Mouse (Mus musculus) embryonic facial prominence, embryonic 12.5 days (tissue): Measurements from ENCODE around the gene Pdcl3. TPM values are rescaled to one million over a fixed set of nuclear protein-coding genes. Genes with fewer than 3 reads are reported as not detected.

Source experiments
- ATAC-seq: fragments of 200-750 bp; cut with Nextera tagmentation; 2 replicates; pipeline ENCODE4 v1.8.0; 2017; ENCODE audit not compliant: insufficient number of reproducible peaks, insufficient read depth, low FRiP score, low TSS enrichment
- H3K27ac ChIP-seq: fragments of 300-500 bp; sonication (generic); 2 replicates; pipeline ENCODE4 v1.5.1; 2016; ENCODE audit warnings: mild to moderate bottlenecking
- H3K27me3 ChIP-seq: fragments of 300-500 bp; sonication (generic); 2 replicates; pipeline ENCODE4 v1.6.1; 2016; ENCODE audit warnings: mild to moderate bottlenecking, moderate library complexity
- H3K36me3 ChIP-seq: fragments of 300-500 bp; sonication (generic); 2 replicates; pipeline ENCODE4 v1.6.1; 2016; ENCODE audit warnings: mild to moderate bottlenecking
- H3K4me1 ChIP-seq: fragments of 300-500 bp; sonication (generic); 2 replicates; pipeline ENCODE4 v1.6.1; 2016
- H3K4me2 ChIP-seq: fragments of 300-500 bp; sonication (generic); replicated peaks from 2 replicates; pipeline ENCODE4 v1.6.1; 2016; ENCODE audit warnings: mild to moderate bottlenecking, moderate library complexity
- H3K4me3 ChIP-seq: fragments of 300-500 bp; sonication (generic); 2 replicates; pipeline ENCODE4 v1.5.1; 2016; ENCODE audit warnings: mild to moderate bottlenecking
- H3K9ac ChIP-seq: fragments of 300-500 bp; sonication (generic); 2 replicates; pipeline ENCODE4 v1.6.1; 2016; ENCODE audit warnings: mild to moderate bottlenecking, moderate library complexity
- H3K9me3 ChIP-seq: fragments of 300-500 bp; sonication (generic); 2 replicates; pipeline ENCODE4 v1.6.1; 2016; ENCODE audit warnings: mild to moderate bottlenecking, moderate library complexity
- WGBS: fragments of 180-500 bp; shearing (Covaris S2); methylation state at CpG from one replicate; pipeline ENCODE4 v1.1.7; 2016; 5-methylcytosine and 5-hydroxymethylcytosine counted together
- polyA plus RNA-seq: library from polyadenylated mRNA; unstranded; fragments of >200 nt; fragmentation: Nextera tagmentation; extraction: Ambion mirVana; gene quantifications from 2 replicates; pipeline ENCODE4 v1.2.1, GENCODE M21; 2016

The Pdcl3 gene
- polyA plus RNA-seq, 1 experiment from 2014 or later = 165 TPM

DNA sequence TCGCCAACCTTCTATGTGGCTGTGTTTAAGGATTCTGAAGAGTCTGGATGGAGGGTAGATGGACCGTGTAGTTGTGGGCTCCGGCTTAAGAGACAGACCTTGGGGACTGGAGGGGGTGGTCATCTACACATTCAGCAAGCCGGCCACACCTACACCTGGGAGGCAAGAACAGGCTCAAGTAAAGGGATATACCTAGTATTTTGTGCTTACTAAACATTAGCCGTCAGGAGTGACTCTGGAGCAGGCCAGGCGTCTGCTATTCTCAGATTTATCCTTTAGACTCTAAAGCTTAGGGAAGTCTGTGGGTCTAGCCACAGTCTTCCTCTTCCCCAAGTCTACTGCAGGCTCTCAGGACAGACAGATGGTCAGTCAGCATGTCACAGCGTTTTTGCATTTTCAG is 2.9 kb downstream of the Pdcl3 start:
- no peak for ATAC-seq
- H3K4me3 ChIP-seq = peak overlapping the region; percentile 76
- no peak overlapping the region; the same call in 1 of the 2 replicates for H3K27ac ChIP-seq
- peak overlapping the region; percentile 67 for H3K9ac ChIP-seq
- H3K4me2 ChIP-seq = peak overlapping the region; percentile 77
- H3K36me3 ChIP-seq = peaks cover 21% of the 10 kb centered on the region
- WGBS = 41% methylated on average over 7 of the region's 7 CpGs
- peaks cover 9% of the 10 kb centered on the region for H3K4me1 ChIP-seq
- H3K27me3 ChIP-seq = no peaks in the 10 kb centered on the region
- H3K9me3 ChIP-seq = no peaks in the 10 kb centered on the region

DNA sequence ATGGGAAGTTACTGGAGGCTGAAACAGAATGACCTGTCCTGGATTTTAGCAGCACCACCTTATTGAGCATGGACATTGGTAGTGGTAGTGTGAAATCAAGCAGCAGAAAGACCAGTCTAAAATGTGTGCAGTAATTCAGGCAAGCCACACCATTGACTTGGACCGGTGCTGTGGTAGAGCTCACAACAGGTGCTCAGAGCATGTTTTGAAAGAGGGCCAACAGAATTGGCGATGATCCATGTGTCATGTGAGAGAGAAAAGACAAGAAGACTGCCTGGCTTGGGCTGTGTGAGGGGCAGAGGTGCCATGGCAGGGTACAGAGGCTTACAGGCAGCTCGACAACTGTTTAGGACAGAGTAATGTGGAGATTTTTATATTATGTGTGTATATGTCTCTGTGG is 7.0 kb downstream of the Pdcl3 start:
- Histone ChIP-seq H3K36me3 (peaks cover 53% of the 10 kb centered on the region), H3K9me3 (no peaks in the 10 kb centered on the region), H3K27me3 (no peaks in the 10 kb centered on the region), H3K4me1 (peaks cover 9% of the 10 kb centered on the region), H3K9ac (no peak overlapping the region), H3K27ac (no peak overlapping the region), H3K4me3 (no peak overlapping the region), H3K4me2 (no peak overlapping the region)
- ATAC-seq = no peak
- 97% methylated on average over 3 of the region's 3 CpGs for WGBS

- no peak overlapping the region for H3K9ac ChIP-seq
- ATAC-seq = no peak
- no peaks in the 10 kb centered on the region for H3K4me1 ChIP-seq
- no peaks in the 10 kb centered on the region for H3K9me3 ChIP-seq
- no peak overlapping the region for H3K27ac ChIP-seq
- no peak overlapping the region for H3K4me3 ChIP-seq
- WGBS = 15% methylated on average over 5 of the region's 5 CpGs
- no peak overlapping the region for H3K4me2 ChIP-seq
- H3K36me3 ChIP-seq = peaks cover 16% of the 10 kb centered on the region
- H3K27me3 ChIP-seq = no peaks in the 10 kb centered on the region
Measured at GRCm38 (mm10) chr1:39001106-39001505, 15.7 kb downstream of the Pdcl3 start.

DNA sequence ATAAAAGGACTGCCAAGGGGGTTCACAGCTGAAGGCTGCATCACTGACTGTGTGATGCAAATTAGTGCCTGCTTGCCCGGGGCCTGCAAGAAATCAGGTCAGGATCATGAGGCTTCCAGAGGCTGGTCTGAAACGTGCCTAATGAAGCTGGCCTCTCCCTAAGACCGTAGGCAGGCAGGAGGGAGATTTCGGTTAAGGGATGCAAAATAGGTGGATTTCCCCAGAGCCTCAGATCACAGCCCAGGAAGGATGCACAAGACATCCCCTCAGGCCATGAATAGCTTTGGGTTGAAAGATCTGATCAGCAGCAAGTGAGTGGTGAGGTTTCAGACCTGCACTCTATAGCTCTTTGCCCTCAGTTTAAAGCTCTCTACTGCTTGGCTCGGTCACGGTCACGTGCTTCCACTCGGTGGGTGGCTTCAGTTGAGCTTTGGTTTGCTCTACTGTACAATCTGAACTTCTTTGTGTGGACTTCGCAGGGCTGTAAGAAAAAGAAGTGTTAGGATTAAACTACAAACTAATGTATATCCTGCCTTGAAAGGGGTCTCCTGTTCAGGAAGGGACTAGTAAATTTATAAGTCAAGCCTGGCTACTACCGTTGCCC is 20.4 kb downstream of the Pdcl3 start:
- 0 out of 2 replicates have a peak, but pooled peaks cover 8% of the 10 kb centered on the region for H3K4me1 ChIP-seq
- no peak overlapping the region for H3K4me3 ChIP-seq
- no peaks in the 10 kb centered on the region for H3K36me3 ChIP-seq
- no peak for ATAC-seq
- no peak overlapping the region for H3K4me2 ChIP-seq
- no peak overlapping the region for H3K9ac ChIP-seq
- 48% methylated on average over 10 of the region's 10 CpGs for WGBS
- no peak overlapping the region for H3K27ac ChIP-seq
- H3K9me3 ChIP-seq = no peaks in the 10 kb centered on the region
- no peaks in the 10 kb centered on the region for H3K27me3 ChIP-seq

- H3K9me3 ChIP-seq = no peaks in the 10 kb centered on the region
- no peaks in the 10 kb centered on the region for H3K27me3 ChIP-seq
- 46% methylated on average over 11 of the region's 11 CpGs for WGBS
- no peak overlapping the region for H3K4me2 ChIP-seq
- H3K36me3 ChIP-seq = no peaks in the 10 kb centered on the region
- no peak overlapping the region for H3K9ac ChIP-seq
- H3K4me3 ChIP-seq = no peak overlapping the region
- no peak for ATAC-seq
- H3K27ac ChIP-seq = no peak overlapping the region
- 0 out of 2 replicates have a peak, but pooled peaks cover 8% of the 10 kb centered on the region for H3K4me1 ChIP-seq
Measured at GRCm38 (mm10) chr1:39006830-39007829, 21.7 kb downstream of the Pdcl3 start.

DNA sequence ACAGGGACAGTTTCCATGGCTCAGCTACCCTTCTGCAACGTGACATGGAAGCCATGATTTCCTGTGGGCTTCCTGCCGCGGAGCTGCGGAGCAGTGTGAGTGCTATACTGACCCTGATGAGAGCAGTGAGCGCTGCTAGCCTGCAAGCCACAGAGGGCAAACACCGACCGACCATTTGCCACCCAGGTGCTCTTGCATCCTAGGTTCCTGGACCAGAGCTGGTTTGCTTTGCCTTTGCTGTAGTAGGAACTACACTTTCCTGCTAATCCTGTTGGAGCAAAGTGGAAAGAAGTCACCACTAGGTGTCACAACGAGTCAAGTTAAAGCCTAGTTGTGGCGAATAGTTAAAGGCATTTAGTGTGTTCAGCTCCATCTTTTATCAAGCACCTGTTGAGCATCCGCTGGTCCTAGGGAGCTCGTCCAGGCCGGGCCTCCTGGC is 25.2 kb downstream of the Pdcl3 start:
- Histone ChIP-seq H3K4me3 (no peak overlapping the region), H3K36me3 (no peaks in the 10 kb centered on the region), H3K27me3 (no peaks in the 10 kb centered on the region), H3K27ac (no peak overlapping the region), H3K9me3 (no peaks in the 10 kb centered on the region), H3K9ac (no peak overlapping the region), H3K4me1 (0 out of 2 replicates have a peak, but pooled peaks cover 8% of the 10 kb centered on the region), H3K4me2 (no peak overlapping the region)
- WGBS = 20% methylated on average over 12 of the region's 12 CpGs
- ATAC-seq = no peak

DNA sequence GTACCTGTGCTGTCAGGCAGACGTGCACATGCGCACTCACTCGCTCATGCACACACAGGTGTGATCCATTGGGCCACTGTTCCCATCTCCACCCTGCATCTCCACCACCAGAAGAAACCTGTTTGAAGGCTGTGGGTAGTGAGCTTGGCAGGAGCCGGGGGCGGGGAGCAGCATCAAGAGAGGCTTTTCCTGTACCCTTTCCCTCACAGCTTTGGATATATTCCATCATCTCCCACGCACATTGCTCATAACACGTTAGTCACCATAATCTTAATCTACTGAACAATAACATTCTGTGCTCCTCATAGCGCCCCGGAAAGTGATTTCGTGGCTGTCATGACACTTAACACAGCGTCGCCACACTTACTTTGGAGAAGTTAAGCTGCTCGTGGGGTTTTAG is 27.2 kb downstream of the Pdcl3 start:
- ATAC-seq = no peak

DNA sequence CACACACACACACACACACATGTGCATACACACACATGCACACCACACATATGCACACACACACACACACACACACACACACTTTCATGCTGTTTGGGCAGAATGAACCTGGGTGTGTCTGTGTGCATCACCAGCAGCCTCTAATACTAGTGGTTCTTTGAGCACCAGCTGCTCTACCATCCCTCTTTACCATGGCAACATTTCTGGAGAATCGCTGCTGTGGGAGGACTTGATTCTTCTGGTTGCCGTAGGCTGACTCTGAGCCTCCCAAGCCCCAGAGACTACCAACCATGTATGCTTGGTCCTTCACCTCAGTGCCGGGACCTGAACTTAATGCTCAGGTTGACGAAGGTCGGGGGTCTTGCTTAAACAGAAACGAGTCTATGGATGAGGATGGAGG is 28.4 kb downstream of the Pdcl3 start:
- Histone ChIP-seq H3K36me3 (no peaks in the 10 kb centered on the region), H3K27ac (no peak overlapping the region), H3K9me3 (no peaks in the 10 kb centered on the region), H3K4me2 (no peak overlapping the region), H3K27me3 (no peaks in the 10 kb centered on the region), H3K9ac (no peak overlapping the region), H3K4me1 (no peaks in the 10 kb centered on the region), H3K4me3 (no peak overlapping the region)
- ATAC-seq = no peak
- WGBS = 89% methylated on average over 6 of the region's 6 CpGs

More for the DNA sequence above, 27.2 kb downstream of the Pdcl3 start:
- Histone ChIP-seq H3K4me2 (no peak overlapping the region), H3K27me3 (no peaks in the 10 kb centered on the region), H3K36me3 (no peaks in the 10 kb centered on the region), H3K9me3 (no peaks in the 10 kb centered on the region), H3K27ac (no peak overlapping the region), H3K9ac (no peak overlapping the region), H3K4me1 (0 out of 2 replicates have a peak, but pooled peaks cover under 1% of the 10 kb centered on the region), H3K4me3 (no peak overlapping the region)
- 89% methylated on average over 13 of the region's 13 CpGs for WGBS

GRCm38 (mm10) chr1:39015529-39015928 is 30.1 kb downstream of the Pdcl3 start:
- no peak overlapping the region for H3K4me2 ChIP-seq
- no peaks in the 10 kb centered on the region for H3K27me3 ChIP-seq
- no peaks in the 10 kb centered on the region for H3K36me3 ChIP-seq
- no peaks in the 10 kb centered on the region for H3K9me3 ChIP-seq
- WGBS = 90% methylated on average over 10 of the region's 10 CpGs
- H3K27ac ChIP-seq = no peak overlapping the region
- no peak overlapping the region for H3K4me3 ChIP-seq
- H3K9ac ChIP-seq = no peak overlapping the region
- H3K4me1 ChIP-seq = no peaks in the 10 kb centered on the region
- ATAC-seq = no peak

- Histone ChIP-seq H3K4me1 (no peaks in the 10 kb centered on the region), H3K27me3 (no peaks in the 10 kb centered on the region), H3K9ac (no peak overlapping the region), H3K4me3 (no peak overlapping the region), H3K9me3 (no peaks in the 10 kb centered on the region), H3K4me2 (no peak overlapping the region), H3K27ac (no peak overlapping the region), H3K36me3 (no peaks in the 10 kb centered on the region)
- WGBS = 80% methylated on average over 4 of the region's 4 CpGs
- no peak for ATAC-seq
Measured at GRCm38 (mm10) chr1:39017871-39018270, 32.5 kb downstream of the Pdcl3 start.

DNA sequence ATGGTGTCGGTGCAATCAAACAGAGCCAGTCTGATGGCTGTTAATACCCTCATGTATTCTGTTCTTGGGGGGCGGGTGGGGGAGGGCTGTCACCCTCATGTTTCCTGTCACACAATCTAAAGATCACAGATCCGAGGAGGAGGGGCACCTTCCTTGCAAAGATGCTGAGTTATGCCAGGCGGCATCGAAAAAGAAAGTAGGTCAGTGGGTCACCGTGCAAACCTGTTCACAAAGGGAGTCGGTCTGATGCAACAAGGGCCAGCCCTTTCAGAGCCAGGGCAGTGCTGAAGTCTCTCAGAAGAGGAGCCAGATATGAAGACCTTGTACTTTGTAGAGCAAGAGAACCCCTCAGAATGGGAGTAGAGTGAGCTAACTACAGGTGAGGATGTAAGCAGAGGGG is 39.7 kb downstream of the Pdcl3 start:
- Histone ChIP-seq H3K9me3 (no peaks in the 10 kb centered on the region), H3K27me3 (no peaks in the 10 kb centered on the region), H3K36me3 (no peaks in the 10 kb centered on the region), H3K4me3 (no peak overlapping the region), H3K27ac (no peak overlapping the region), H3K9ac (no peak overlapping the region), H3K4me2 (no peak overlapping the region), H3K4me1 (peaks cover 8% of the 10 kb centered on the region)
- WGBS = 48% methylated on average over 7 of the region's 7 CpGs
- ATAC-seq = no peak

- Histone ChIP-seq H3K9me3 (no peaks in the 10 kb centered on the region), H3K27ac (no peak overlapping the region), H3K4me3 (no peak overlapping the region), H3K36me3 (no peaks in the 10 kb centered on the region), H3K4me2 (no peak overlapping the region), H3K9ac (no peak overlapping the region), H3K27me3 (no peaks in the 10 kb centered on the region), H3K4me1 (peaks cover 8% of the 10 kb centered on the region)
- WGBS = 82% methylated on average over 1 of the region's 1 CpGs
- no peak for ATAC-seq
Measured at GRCm38 (mm10) chr1:39025840-39026239, 40.4 kb downstream of the Pdcl3 start.
